Mouse (Mus musculus): ENCODE measurements at regions not wholly inside any gene's neighbourhood (a gene's known extent, or its start where the extent isn't known, plus 50 kb on each side); places are given as distances from the start of the nearest gene placed in this dataset.

GRCm38 (mm10) chr1:75834361-75834760, 288.3 kb downstream of the Slc4a3 start:
- no peak for DNase-seq

- no peak for DNase-seq
Measured at GRCm38 (mm10) chr1:75839551-75840223, 293.6 kb downstream of the Slc4a3 start.

- DNase-seq = no peak
Measured at GRCm38 (mm10) chr1:75842396-75842795, 296.3 kb downstream of the Slc4a3 start.

GRCm38 (mm10) chr1:75843326-75843725, 297.3 kb downstream of the Slc4a3 start:
- peak; percentile 83 to 87 for DNase-seq

- DNase-seq = no peak
Measured at GRCm38 (mm10) chr1:75844123-75844522, 298.1 kb downstream of the Slc4a3 start.

- DNase-seq = no peak
Measured at GRCm38 (mm10) chr1:75844529-75844928, 298.5 kb downstream of the Slc4a3 start.

- DNase-seq = no peak
Measured at GRCm38 (mm10) chr1:75844981-75845380, 298.9 kb downstream of the Slc4a3 start.

- DNase-seq = no peak
Measured at GRCm38 (mm10) chr1:75845771-75846535, 299.9 kb downstream of the Slc4a3 start.

- DNase-seq = peak; percentile 79 to 86
Measured at GRCm38 (mm10) chr1:75847681-75848080, 301.6 kb downstream of the Slc4a3 start.

- DNase-seq = no peak
Measured at GRCm38 (mm10) chr1:75848436-75848835, 302.4 kb downstream of the Slc4a3 start.

GRCm38 (mm10) chr1:75850131-75850530, 304.1 kb downstream of the Slc4a3 start:
- DNase-seq = no peak

GRCm38 (mm10) chr1:75858551-75859255, 312.6 kb downstream of the Slc4a3 start:
- no peak for DNase-seq

- no peak for DNase-seq
Measured at GRCm38 (mm10) chr1:75862757-75863156, 316.7 kb downstream of the Slc4a3 start.

- DNase-seq = no peak
Measured at GRCm38 (mm10) chr1:75866556-75866955, 320.5 kb downstream of the Slc4a3 start.

GRCm38 (mm10) chr1:75869414-75869813, 323.3 kb downstream of the Slc4a3 start:
- no peak for DNase-seq

- no peak for DNase-seq
Measured at GRCm38 (mm10) chr1:75869846-75870245, 323.8 kb downstream of the Slc4a3 start.

- DNase-seq = no peak
Measured at GRCm38 (mm10) chr1:75873911-75874310, 327.8 kb downstream of the Slc4a3 start.

GRCm38 (mm10) chr1:75877209-75877608, 331.1 kb downstream of the Slc4a3 start:
- peak; percentile 39 to 58 for DNase-seq

GRCm38 (mm10) chr1:75885632-75886031, 339.6 kb downstream of the Slc4a3 start:
- no peak for DNase-seq

- no peak for DNase-seq
Measured at GRCm38 (mm10) chr1:75888499-75889208, 342.6 kb downstream of the Slc4a3 start.

- no peak for DNase-seq
Measured at GRCm38 (mm10) chr1:75889847-75890591, 344.0 kb downstream of the Slc4a3 start.

GRCm38 (mm10) chr1:75890636-75891276, 344.7 kb downstream of the Slc4a3 start:
- DNase-seq = no peak

Data from cerebellum, postnatal 25 days (tissue).